Mouse (Mus musculus) hindbrain, embryonic 12.5 days (tissue): ENCODE results near the gene Jak3. TPM values are rescaled to one million over a fixed set of nuclear protein-coding genes. Genes with fewer than 3 reads are reported as not detected.

Experiments
- ATAC-seq: fragments of 200-750 bp; cut with Nextera tagmentation; 2 replicates; pipeline ENCODE4 v1.8.0; 2017; ENCODE audit warnings: moderate TSS enrichment; ENCODE audit not compliant: low FRiP score
- H3K27ac ChIP-seq: fragments of 300-500 bp; sonication (generic); 2 replicates; pipeline ENCODE4 v1.5.1; 2016; ENCODE audit warnings: mild to moderate bottlenecking
- H3K27me3 ChIP-seq: fragments of 300-500 bp; sonication (generic); 2 replicates; pipeline ENCODE4 v1.6.1; 2016; ENCODE audit warnings: mild to moderate bottlenecking
- H3K36me3 ChIP-seq: fragments of 300-500 bp; sonication (generic); 2 replicates; pipeline ENCODE4 v1.6.1; 2016; ENCODE audit warnings: mild to moderate bottlenecking
- H3K4me1 ChIP-seq: fragments of 300-500 bp; sonication (generic); 2 replicates; pipeline ENCODE4 v1.6.1; 2016
- H3K4me2 ChIP-seq: fragments of 300-500 bp; sonication (generic); replicated peaks from 2 replicates; pipeline ENCODE4 v1.6.1; 2016; ENCODE audit warnings: mild to moderate bottlenecking
- H3K4me3 ChIP-seq: fragments of 300-500 bp; sonication (generic); 2 replicates; pipeline ENCODE4 v1.5.1; 2016; ENCODE audit warnings: mild to moderate bottlenecking
- H3K9ac ChIP-seq: fragments of 300-500 bp; sonication (generic); 2 replicates; pipeline ENCODE4 v1.6.1; 2016; ENCODE audit warnings: mild to moderate bottlenecking, moderate library complexity
- H3K9me3 ChIP-seq: fragments of 300-500 bp; sonication (generic); replicated peaks from 2 replicates; pipeline ENCODE4 v1.6.1; 2016; ENCODE audit warnings: mild to moderate bottlenecking
- WGBS: fragments of 180-500 bp; shearing (Covaris S2); methylation state at CpG from one replicate; pipeline ENCODE4 v1.1.7; 2016; 5-methylcytosine and 5-hydroxymethylcytosine counted together
- polyA plus RNA-seq: library from polyadenylated mRNA; unstranded; fragments of >200 nt; fragmentation: Nextera tagmentation; extraction: Ambion mirVana; gene quantifications from 2 replicates; pipeline ENCODE4 v1.2.1, GENCODE M21; 2016

Gene Jak3
- polyA plus RNA-seq, 1 experiment from 2014 or later: 3.8 TPM

- 84% methylated on average over 13 of the region's 13 CpGs for WGBS
- H3K4me3 ChIP-seq: no peak overlapping the region
- H3K4me2 ChIP-seq: no peak overlapping the region
- no peak overlapping the region for H3K9ac ChIP-seq
- no peak overlapping the region for H3K27ac ChIP-seq
- peaks cover 22% of the 10 kb centered on the region for H3K36me3 ChIP-seq
- H3K9me3 ChIP-seq: no peaks in the 10 kb centered on the region
- H3K27me3 ChIP-seq: 0 out of 2 replicates have a peak, but pooled peaks cover 3% of the 10 kb centered on the region
- ATAC-seq: no peak
- H3K4me1 ChIP-seq: peaks cover 35% of the 10 kb centered on the region
Observed at GRCm38 (mm10) chr8:71716561-71717053, 40.5 kb downstream of the Jak3 start.

DNA sequence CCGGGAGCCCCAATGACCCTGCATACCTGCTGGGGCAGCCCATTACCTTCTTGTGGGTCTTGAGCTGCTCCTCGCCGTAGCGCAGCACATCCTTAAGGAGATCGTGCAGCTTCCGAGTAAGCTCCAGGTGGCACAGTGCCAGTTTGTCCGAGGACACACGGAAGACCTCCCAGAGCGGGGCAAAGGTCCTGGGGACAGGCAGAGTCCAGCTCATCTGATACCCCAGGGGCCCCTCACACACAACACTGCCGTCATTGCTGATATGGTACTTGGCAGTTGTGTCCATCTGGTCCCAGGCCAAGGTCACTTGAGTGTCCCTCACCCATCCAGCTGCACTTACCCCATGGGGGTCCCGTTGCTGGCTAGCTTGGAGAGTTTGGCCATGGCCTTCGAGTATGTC is 41.0 kb downstream of the Jak3 start:
- Histone ChIP-seq H3K4me1 (peaks cover 39% of the 10 kb centered on the region), H3K9ac (no peak overlapping the region), H3K27ac (no peak overlapping the region), H3K9me3 (no peaks in the 10 kb centered on the region), H3K27me3 (0 out of 2 replicates have a peak, but pooled peaks cover 3% of the 10 kb centered on the region), H3K4me2 (no peak overlapping the region), H3K36me3 (peaks cover 18% of the 10 kb centered on the region), H3K4me3 (no peak overlapping the region)
- WGBS: 90% methylated on average over 12 of the region's 12 CpGs
- ATAC-seq: no peak

DNA sequence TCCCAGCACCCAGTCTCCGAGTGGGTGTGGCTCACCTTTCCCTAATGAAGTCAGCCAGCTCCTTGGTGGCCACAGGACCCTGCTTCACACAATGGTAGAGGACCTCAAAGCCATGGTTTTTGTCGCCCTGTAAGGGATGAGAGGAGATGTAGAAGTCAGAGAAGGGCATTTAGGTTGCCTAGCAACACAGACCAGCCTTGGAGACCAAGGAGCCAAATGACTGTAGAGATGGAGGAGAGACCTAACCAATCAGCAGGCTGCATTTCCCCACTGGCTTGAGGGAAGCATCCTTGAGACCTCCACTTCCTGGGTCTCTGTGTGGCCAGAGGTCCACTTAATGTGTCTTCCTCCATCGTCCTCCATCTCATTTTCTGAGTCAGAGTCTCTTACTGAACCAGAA is 42.2 kb downstream of the Jak3 start:
- ATAC-seq: no peak
- Histone ChIP-seq H3K27me3 (peaks cover 4% of the 10 kb centered on the region; the same call in 1 of the 2 replicates), H3K9ac (no peak overlapping the region), H3K9me3 (no peaks in the 10 kb centered on the region), H3K4me3 (no peak overlapping the region), H3K4me1 (peaks cover 48% of the 10 kb centered on the region), H3K27ac (no peak overlapping the region), H3K4me2 (no peak overlapping the region), H3K36me3 (peaks cover 18% of the 10 kb centered on the region)
- WGBS: 27% methylated on average over 3 of the region's 3 CpGs

DNA sequence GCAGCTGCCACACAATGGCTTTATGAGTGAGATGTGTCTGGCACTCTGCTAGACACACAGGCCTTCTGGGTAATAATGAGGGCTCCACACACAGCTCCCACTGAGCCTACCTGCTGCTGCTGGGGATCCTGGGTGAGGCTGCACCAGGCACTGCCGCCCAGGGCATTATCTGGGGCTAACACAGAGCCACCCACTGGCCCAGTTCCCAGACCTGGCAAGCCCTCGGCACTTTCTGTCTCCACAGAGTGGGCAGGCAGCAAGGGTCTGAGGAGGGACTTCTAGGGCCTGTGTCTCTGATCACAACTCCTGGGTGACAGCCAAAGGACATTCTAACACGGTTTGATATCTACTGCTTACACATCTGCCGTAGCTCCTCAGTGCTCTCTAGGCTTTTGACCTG is 43.1 kb downstream of the Jak3 start:
- H3K4me2 ChIP-seq: no peak overlapping the region
- 55% methylated on average over 4 of the region's 4 CpGs for WGBS
- H3K9me3 ChIP-seq: no peaks in the 10 kb centered on the region
- peak overlapping the region; percentile 60 for H3K27ac ChIP-seq
- H3K4me3 ChIP-seq: no peak overlapping the region
- peaks cover 50% of the 10 kb centered on the region for H3K4me1 ChIP-seq
- H3K9ac ChIP-seq: no peak overlapping the region
- peaks cover 4% of the 10 kb centered on the region; the same call in 1 of the 2 replicates for H3K27me3 ChIP-seq
- ATAC-seq: peak; percentile 9; the same call in 1 of the 2 replicates
- peaks cover 18% of the 10 kb centered on the region for H3K36me3 ChIP-seq

- Histone ChIP-seq H3K4me3 (0 out of 2 replicates have a peak overlapping the region, but pooled peaks have one; percentile 2), H3K27me3 (peaks cover 6% of the 10 kb centered on the region), H3K36me3 (peaks cover 18% of the 10 kb centered on the region), H3K9ac (no peak overlapping the region), H3K27ac (peak overlapping the region; percentile 61), H3K9me3 (no peaks in the 10 kb centered on the region), H3K4me2 (peak overlapping the region; percentile 34), H3K4me1 (peaks cover 58% of the 10 kb centered on the region)
- peak; percentile 83 for ATAC-seq
- 28% methylated on average over 7 of the region's 7 CpGs for WGBS
Observed at GRCm38 (mm10) chr8:71719928-71720457, 43.9 kb downstream of the Jak3 start.

GRCm38 (mm10) chr8:71723047-71723551 is 47.0 kb downstream of the Jak3 start:
- H3K27ac ChIP-seq: no peak overlapping the region
- no peak for ATAC-seq
- H3K4me1 ChIP-seq: peaks cover 61% of the 10 kb centered on the region
- no peak overlapping the region for H3K4me2 ChIP-seq
- WGBS: 69% methylated on average over 14 of the region's 14 CpGs
- no peak overlapping the region for H3K9ac ChIP-seq
- peaks cover 20% of the 10 kb centered on the region for H3K27me3 ChIP-seq
- no peak overlapping the region for H3K4me3 ChIP-seq
- H3K36me3 ChIP-seq: no peaks in the 10 kb centered on the region
- H3K9me3 ChIP-seq: no peaks in the 10 kb centered on the region

GRCm38 (mm10) chr8:71724389-71724788 is 48.3 kb downstream of the Jak3 start:
- H3K4me1 ChIP-seq: peaks cover 62% of the 10 kb centered on the region
- no peak overlapping the region for H3K27ac ChIP-seq
- H3K9ac ChIP-seq: peak overlapping the region; percentile 89; the same call in 1 of the 2 replicates
- 0 out of 2 replicates have a peak overlapping the region, but pooled peaks have one; percentile 81 for H3K4me3 ChIP-seq
- ATAC-seq: no peak
- H3K9me3 ChIP-seq: no peaks in the 10 kb centered on the region
- peaks cover 20% of the 10 kb centered on the region for H3K27me3 ChIP-seq
- WGBS: 56% methylated on average over 4 of the region's 4 CpGs
- no peaks in the 10 kb centered on the region for H3K36me3 ChIP-seq
- H3K4me2 ChIP-seq: peak overlapping the region; percentile 83

GRCm38 (mm10) chr8:71725122-71725924 is 49.2 kb downstream of the Jak3 start, which contains the start of gene Fcho1:
Gene Fcho1 (minus strand): TSS chr8:71725716.
- no peaks in the 10 kb centered on the region for H3K36me3 ChIP-seq
- peak within 1 kb of the TSS; percentile 35; the same call in 1 of the 2 replicates for H3K27ac ChIP-seq
- peaks cover 54% of the 10 kb centered on the region for H3K4me1 ChIP-seq
- 1% methylated on average over 52 of the region's 54 CpGs for WGBS
- H3K4me2 ChIP-seq: peak within 1 kb of the TSS; percentile 83
- peak within 1 kb of the TSS; percentile 81 for H3K4me3 ChIP-seq
- ATAC-seq: peak; percentile 85
- H3K9ac ChIP-seq: peak within 1 kb of the TSS; percentile 89
- H3K27me3 ChIP-seq: peaks cover 23% of the 10 kb centered on the region
- no peaks in the 10 kb centered on the region for H3K9me3 ChIP-seq

- Histone ChIP-seq H3K27ac (peak overlapping the region; percentile 80), H3K27me3 (peaks cover 22% of the 10 kb centered on the region), H3K9me3 (no peaks in the 10 kb centered on the region), H3K9ac (peak overlapping the region; percentile 56), H3K4me2 (peak overlapping the region; percentile 65), H3K4me1 (peaks cover 27% of the 10 kb centered on the region), H3K36me3 (no peaks in the 10 kb centered on the region), H3K4me3 (peak overlapping the region; percentile 33)
- WGBS: 6% methylated on average over 19 of the region's 21 CpGs
- ATAC-seq: peak; percentile 42
Observed at GRCm38 (mm10) chr8:71728240-71728785, 52.2 kb downstream of the Jak3 start.

GRCm38 (mm10) chr8:71728826-71729620 is 52.9 kb downstream of the Jak3 start:
- ATAC-seq: 0 out of 2 replicates have a peak, but pooled peaks have one; percentile 13
- WGBS: 6% methylated on average over 13 of the region's 16 CpGs
- peak overlapping the region; percentile 65 for H3K4me2 ChIP-seq
- H3K4me1 ChIP-seq: peaks cover 27% of the 10 kb centered on the region
- H3K4me3 ChIP-seq: peak overlapping the region; percentile 33
- no peaks in the 10 kb centered on the region for H3K36me3 ChIP-seq
- peak overlapping the region; percentile 80 for H3K27ac ChIP-seq
- peaks cover 22% of the 10 kb centered on the region for H3K27me3 ChIP-seq
- H3K9me3 ChIP-seq: no peaks in the 10 kb centered on the region
- H3K9ac ChIP-seq: peak overlapping the region; percentile 56

DNA sequence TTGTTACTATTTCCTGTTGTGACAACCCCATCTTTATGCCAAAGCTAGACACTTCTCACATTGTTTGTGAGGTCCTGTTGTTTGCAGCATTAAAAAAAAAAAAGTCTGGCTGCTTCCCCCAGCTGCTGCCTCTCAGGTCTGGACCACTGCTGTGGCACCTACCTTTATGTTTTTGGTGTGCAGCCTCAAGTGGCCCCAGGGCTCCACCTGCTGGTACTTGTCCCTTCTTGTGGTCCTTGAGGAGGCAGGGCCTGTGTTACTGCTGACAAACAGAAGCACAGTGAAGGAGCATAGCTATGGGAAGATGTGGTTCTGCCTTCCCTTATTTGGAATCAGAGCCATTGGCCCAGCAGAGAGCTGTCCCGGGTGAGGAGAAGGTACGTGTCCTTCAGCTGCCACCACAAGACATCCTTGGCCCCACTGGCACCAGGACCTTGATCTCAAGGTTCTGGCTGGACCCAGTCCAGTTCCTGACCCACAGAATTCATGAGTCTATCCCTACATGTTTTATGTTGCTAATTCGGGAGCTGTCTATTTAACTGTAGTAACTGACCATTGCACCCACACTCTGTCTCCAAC is 55.6 kb downstream of the Jak3 start:
- Histone ChIP-seq H3K27ac (no peak overlapping the region), H3K4me2 (no peak overlapping the region), H3K4me3 (no peak overlapping the region), H3K27me3 (peaks cover 16% of the 10 kb centered on the region), H3K4me1 (peaks cover 13% of the 10 kb centered on the region), H3K36me3 (no peaks in the 10 kb centered on the region), H3K9me3 (no peaks in the 10 kb centered on the region), H3K9ac (no peak overlapping the region)
- WGBS: 64% methylated on average over 3 of the region's 3 CpGs
- ATAC-seq: no peak
